Comparison of ENCODE assay signal across 1 mouse cellular context in the genomic region with DNA sequence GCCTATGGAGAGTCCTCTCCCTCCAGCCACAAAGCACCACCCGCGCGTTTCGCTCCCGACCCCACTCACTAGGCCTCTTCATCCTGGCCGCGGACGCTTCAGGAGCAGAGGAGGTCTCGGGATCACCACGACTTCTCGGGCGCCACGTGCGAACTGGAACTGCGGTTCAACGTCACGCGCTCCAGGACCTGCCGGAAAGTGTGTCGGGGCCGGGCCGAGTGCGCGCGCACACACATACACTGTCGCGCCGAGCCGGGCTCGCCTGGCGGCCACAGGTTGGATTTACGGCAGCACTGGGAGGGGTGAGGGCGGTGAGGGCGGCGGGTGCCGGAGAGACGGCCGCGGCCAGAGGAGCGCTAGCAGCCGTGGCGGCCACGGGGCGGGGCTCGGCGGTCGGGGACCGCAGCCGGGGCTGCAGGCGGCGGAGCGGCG.
A peak's percentile ranks its signal among the peaks of the same experiment; 100 is the strongest.
TF ChIP-seq lines count a peak whose summit lies in the region.

A gene (plus strand): TSS at position 279 of the 432 bp plus-strand sequence.
A gene (minus strand): TSS at position 293 of the 432 bp plus-strand sequence.

TF ChIP-seq in CH12.LX, 34 proteins besides CTCF, POLR2A, EP300 and RAD21:
- TF ChIP-seq TCF12 (IDR thresholded peaks at IDR 0.05; ENCODE audit: low read depth, low read length) = peak; percentile 92
- peak; percentile 99 for TF ChIP-seq MXI1 (IDR thresholded peaks at IDR 0.05; ENCODE audit: low read depth, low read length)
- peak; percentile 79; the same call in 1 of the 2 replicates for TF ChIP-seq MAZ (IDR thresholded peaks at IDR 0.05; ENCODE audit: low read depth, low read length)
- TF ChIP-seq POLR2AphosphoS2 (IDR thresholded peaks at IDR 0.05; ENCODE audit: low read depth, low read length) = peak; percentile 63; the same call in 1 of the 2 replicates
- TF ChIP-seq TBP (conservative IDR thresholded peaks at IDR 0.05; ENCODE audit: low read depth, low read length) = 0 out of 2 replicates have a peak, but pooled peaks have one; percentile 33
- peak; percentile 99 for TF ChIP-seq BHLHE40 (IDR thresholded peaks at IDR 0.05; ENCODE audit: low read depth, low read length)
- TF ChIP-seq USF1 (IDR thresholded peaks at IDR 0.05; ENCODE audit: low read depth, low read length) = peak; percentile 36
- TF ChIP-seq KAT2A (IDR thresholded peaks at IDR 0.05; ENCODE audit: insufficient replicate concordance, low read length) = peak; percentile 83; the same call in 1 of the 2 replicates
- TF ChIP-seq E2F4 (IDR thresholded peaks at IDR 0.05; ENCODE audit: insufficient replicate concordance, low read depth, low read length) = no peak
- no peak for TF ChIP-seq SMC3 (IDR thresholded peaks at IDR 0.05; ENCODE audit: low read depth, low read length)
- TF ChIP-seq MEF2A (IDR thresholded peaks at IDR 0.05; ENCODE audit: borderline replicate concordance, low read depth, low read length) = peak; percentile 44; the same call in 1 of the 2 replicates
- peak; percentile 80 for TF ChIP-seq HCFC1 (IDR thresholded peaks at IDR 0.05; ENCODE audit: low read depth, low read length)
- peak; percentile 72 for TF ChIP-seq ZMIZ1 (IDR thresholded peaks at IDR 0.05; ENCODE audit: low read depth, low read length)
- TF ChIP-seq GABPA (IDR thresholded peaks at IDR 0.05; ENCODE audit: insufficient replicate concordance, low read depth, low read length) = no peak; the same call in 1 of the 2 replicates
- TF ChIP-seq ELF1 (IDR thresholded peaks at IDR 0.05; ENCODE audit: low read depth, low read length) = peak; percentile 29; the same call in 1 of the 2 replicates
- TF ChIP-seq ETS1 (conservative IDR thresholded peaks at IDR 0.05; ENCODE audit: low read depth, low read length) = 0 out of 2 replicates have a peak, but pooled peaks have one; percentile 19
- TF ChIP-seq NRF1 (IDR thresholded peaks at IDR 0.05; ENCODE audit: low read depth, low read length) = peak; percentile 88
- no peak for TF ChIP-seq PAX5 (IDR thresholded peaks at IDR 0.05; ENCODE audit: low read length)
- TF ChIP-seq MAX (IDR thresholded peaks at IDR 0.05; ENCODE audit: low read length) = peak; percentile 99
- TF ChIP-seq MYC (IDR thresholded peaks at IDR 0.05; ENCODE audit: low read depth, low read length) = peak; percentile 99
- TF ChIP-seq ZNF384 (IDR thresholded peaks at IDR 0.05; ENCODE audit: low read depth, low read length) = no peak
- TF ChIP-seq NELFE (IDR thresholded peaks at IDR 0.05; ENCODE audit: low read depth, low read length) = peak; percentile 87
